Comparison of ENCODE assay signal across 14 mouse cellular contexts in genomic region chr6:72297825-72298224, GRCm38 (mm10). TPM values are rescaled to one million over a fixed set of nuclear protein-coding genes. Genes with fewer than 3 reads are reported as not detected.
"Had no signal": no experiment of that assay in that cellular context is flagged by ENCODE, and none has a peak within 500 bp of the region (broad histone marks: within the 10 kb centered on the region; RNA-seq: fewer than 3 reads in every experiment).

No protein-coding gene starts in this region.

- DNase-seq: kidney, adult 8-10 months; kidney, postnatal 25 days; liver; liver, embryonic 13.5 days; liver, postnatal 0 days; right cerebral cortex, postnatal 14 days; thymus, postnatal 4 days had no signal

RNA-seq across cellular contexts. Expression of gene Sftpb, which starts 6.6 kb away (rescaled TPM):
- total RNA-seq: left cerebral cortex, postnatal 36 days; monocyte, adult 5-6 weeks had no signal
- polyA plus RNA-seq: limb, embryonic 12.5 days; liver, embryonic 13.5 days; macrophage; midbrain, embryonic 11.5 days; neural tube, embryonic 14.5 days; stomach, embryonic 16.5 days had no signal

RNA-seq across cellular contexts. Expression of gene Tmem150a, which starts 57.4 kb away (rescaled TPM):
- total RNA-seq: monocyte, adult 5-6 weeks had no signal
